Mouse (Mus musculus): Measurements from ENCODE around the gene Tbx2. TPM values are rescaled to one million over a fixed set of nuclear protein-coding genes. Genes with fewer than 3 reads are reported as not detected.

Gene Tbx2
- total and polyA plus RNA-seq, 3 experiments, result 0.17 TPM; not detected in 2

- H3K4me1 ChIP-seq (ENCODE audit: control insufficient read depth in 1 of 2, insufficient read depth in 2 of 2), result peaks cover 5 to 23% of the 10 kb centered on the region in 2 experiments
- H3K4me3 ChIP-seq (replicated peaks in 1 of 3; ENCODE audit: low read depth in 2 of 3, low read length in 2 of 3, poor library complexity in 1 of 3), result peak overlapping the region in 2 of 3 experiments; percentile 28 to 31
- peaks cover 32% of the 10 kb centered on the region for H3K9me3 ChIP-seq (replicated peaks; ENCODE audit: low read length)
- in situ Hi-C loops (cut with MboI; ENCODE audit: low pct_ligation_motif_present, low pct_unique_long_range_greater_than_20kb, low sequenced_read_pairs), result no loop called here
- DNase-seq (ENCODE audit: extremely low read depth), result no peak
- H3K79me2 ChIP-seq (replicated peaks; ENCODE audit: control insufficient read depth, extremely low read depth, insufficient read depth, poor library complexity, severe bottlenecking), result no peaks in the 10 kb centered on the region
- dilution Hi-C loops (cut with MboI; ENCODE audit: extremely low pct_ligation_motif_present, extremely low pct_unique_long_range_greater_than_20kb, low sequenced_read_pairs), result no loop called here
- H3K27ac ChIP-seq (ENCODE audit: insufficient read depth, low read depth), result no peak overlapping the region
- no peaks in the 10 kb centered on the region for H3K36me3 ChIP-seq (replicated peaks in 1 of 2; ENCODE audit: control insufficient read depth in 1 of 2, insufficient read depth in 1 of 2, low read length in 1 of 2)
- TF ChIP-seq CTCF (conservative IDR thresholded peaks at IDR 0.05 in 1 of 2, IDR thresholded peaks at IDR 0.05 in 1 of 2; ENCODE audit: low read depth in 2 of 2, low read length in 2 of 2) (no peak; a peak in 1 of 4 replicates), HCFC1 (IDR thresholded peaks at IDR 0.05; ENCODE audit: low read depth, low read length) (0 out of 2 replicates have a peak, but pooled peaks have one; percentile 10), ETS1 (conservative IDR thresholded peaks at IDR 0.05; ENCODE audit: low read depth, low read length) (no peak), MXI1 (IDR thresholded peaks at IDR 0.05; ENCODE audit: low read depth, low read length) (no peak), NRF1 (IDR thresholded peaks at IDR 0.05; ENCODE audit: low read depth, low read length) (peak; percentile 44), ZC3H11A (IDR thresholded peaks at IDR 0.05; ENCODE audit: low read depth, low read length) (no peak), CHD2 (IDR thresholded peaks at IDR 0.05; ENCODE audit: low read length) (no peak), JUND (conservative IDR thresholded peaks at IDR 0.05; ENCODE audit: low read depth, low read length) (no peak), UBTF (IDR thresholded peaks at IDR 0.05; ENCODE audit: low read depth, low read length) (no peak)
- peaks cover 61% of the 10 kb centered on the region for H3K27me3 ChIP-seq (replicated peaks)
- no peak overlapping the region for H3K9ac ChIP-seq (ENCODE audit: insufficient read depth, low read depth)
- H3K4me2 ChIP-seq (ENCODE audit: insufficient read depth, low read depth, poor library complexity, severe bottlenecking), result peak overlapping the region; percentile 64
These were observed 10.4 kb downstream of the Tbx2 start for GRCm38 (mm10) chr11:85842596-85843346.

GRCm38 (mm10) chr11:85843347-85843692, 11.0 kb downstream of the Tbx2 start:
- H3K4me1 ChIP-seq (ENCODE audit: control insufficient read depth in 1 of 2, insufficient read depth in 2 of 2), result peaks cover 5 to 23% of the 10 kb centered on the region in 2 experiments
- peak overlapping the region in 2 of 3 experiments; percentile 13 to 31 for H3K4me3 ChIP-seq (replicated peaks in 1 of 3; ENCODE audit: low read depth in 2 of 3, low read length in 2 of 3, poor library complexity in 1 of 3)
- H3K9me3 ChIP-seq (replicated peaks; ENCODE audit: low read length), result peaks cover 27% of the 10 kb centered on the region
- no peak overlapping the region for H3K9ac ChIP-seq (ENCODE audit: insufficient read depth, low read depth)
- peak overlapping the region; percentile 64 for H3K4me2 ChIP-seq (ENCODE audit: insufficient read depth, low read depth, poor library complexity, severe bottlenecking)
- H3K27me3 ChIP-seq (replicated peaks), result peaks cover 61% of the 10 kb centered on the region
- no peak overlapping the region for H3K27ac ChIP-seq (ENCODE audit: insufficient read depth, low read depth)
- H3K79me2 ChIP-seq (replicated peaks; ENCODE audit: control insufficient read depth, extremely low read depth, insufficient read depth, poor library complexity, severe bottlenecking), result no peaks in the 10 kb centered on the region
- dilution Hi-C loops (cut with MboI; ENCODE audit: extremely low pct_ligation_motif_present, extremely low pct_unique_long_range_greater_than_20kb, low sequenced_read_pairs) (no loop called here), in situ Hi-C loops (cut with MboI; ENCODE audit: low pct_ligation_motif_present, low pct_unique_long_range_greater_than_20kb, low sequenced_read_pairs) (no loop called here)
- DNase-seq (ENCODE audit: extremely low read depth), result peak; percentile 61
- no peaks in the 10 kb centered on the region for H3K36me3 ChIP-seq (replicated peaks in 1 of 2; ENCODE audit: control insufficient read depth in 1 of 2, insufficient read depth in 1 of 2, low read length in 1 of 2)
- TF ChIP-seq RAD21 (IDR thresholded peaks at IDR 0.05; ENCODE audit: low read depth, low read length) (peak; percentile 40), MAZ (IDR thresholded peaks at IDR 0.05; ENCODE audit: low read depth, low read length) (peak; percentile 76; the same call in 1 of the 2 replicates), JUND (conservative IDR thresholded peaks at IDR 0.05; ENCODE audit: low read depth, low read length) (no peak), MXI1 (IDR thresholded peaks at IDR 0.05; ENCODE audit: low read depth, low read length) (0 out of 2 replicates have a peak, but pooled peaks have one; percentile 16), SMC3 (IDR thresholded peaks at IDR 0.05; ENCODE audit: low read depth, low read length) (peak; percentile 74), NELFE (IDR thresholded peaks at IDR 0.05; ENCODE audit: low read depth, low read length) (0 out of 2 replicates have a peak, but pooled peaks have one; percentile 34), CTCF (conservative IDR thresholded peaks at IDR 0.05 in 1 of 2, IDR thresholded peaks at IDR 0.05 in 1 of 2; ENCODE audit: low read depth in 2 of 2, low read length in 2 of 2) (peak; percentile 36 to 89; a peak in 2 of 4 replicates), ELF1 (IDR thresholded peaks at IDR 0.05; ENCODE audit: low read depth, low read length) (peak; percentile 45; the same call in 1 of the 2 replicates), TCF12 (IDR thresholded peaks at IDR 0.05; ENCODE audit: low read depth, low read length) (0 out of 2 replicates have a peak, but pooled peaks have one; percentile 42), ZKSCAN1 (IDR thresholded peaks at IDR 0.05; ENCODE audit: borderline replicate concordance, low read depth, low read length) (no peak), MAFK (IDR thresholded peaks at IDR 0.05; ENCODE audit: insufficient replicate concordance, low read length) (no peak), NRF1 (IDR thresholded peaks at IDR 0.05; ENCODE audit: low read depth, low read length) (no peak)
